15 mouse cellular contexts compared by ENCODE assay signal in genomic region chr16:90845038-90845437, GRCm38 (mm10). TPM values are rescaled to one million over a fixed set of nuclear protein-coding genes. Genes with fewer than 3 reads are reported as not detected.
DNase-seq lines count a peak whose midpoint lies in the region; ATAC-seq and TF ChIP-seq lines count a peak whose summit lies in the region.
"Had no signal": no experiment of that assay in that cellular context is flagged by ENCODE, and none has a peak within 500 bp of the region (broad histone marks: within the 10 kb centered on the region; RNA-seq: fewer than 3 reads in every experiment).

No protein-coding gene starts in this region.

- H3K27me3 ChIP-seq in heart, embryonic 10.5 days (ENCODE audit: insufficient read depth, poor library complexity, severe bottlenecking): peaks cover 18% of the 10 kb centered on the region; the same call in 1 of the 2 replicates
- H3K27me3 ChIP-seq in lung, embryonic 14.5 days (ENCODE audit: insufficient read depth, low read length): no peaks in the 10 kb centered on the region
- no peaks in the 10 kb centered on the region for H3K27me3 ChIP-seq in embryonic facial prominence, embryonic 15.5 days
- H3K27me3 ChIP-seq: limb, embryonic 15.5 days; stomach, embryonic 15.5 days had no signal

- H3K4me3 ChIP-seq in heart, embryonic 10.5 days: no peak overlapping the region
- H3K4me3 ChIP-seq in lung, embryonic 14.5 days (ENCODE audit: low read depth, low read length): no peak overlapping the region
- H3K4me3 ChIP-seq in embryonic facial prominence, embryonic 15.5 days (replicated peaks): no peak overlapping the region
- H3K4me3 ChIP-seq: limb, embryonic 15.5 days; stomach, embryonic 15.5 days had no signal

- H3K36me3 ChIP-seq in heart, embryonic 10.5 days: no peaks in the 10 kb centered on the region
- H3K36me3 ChIP-seq in lung, embryonic 14.5 days (ENCODE audit: insufficient read depth): no peaks in the 10 kb centered on the region
- no peaks in the 10 kb centered on the region for H3K36me3 ChIP-seq in embryonic facial prominence, embryonic 15.5 days
- H3K36me3 ChIP-seq: G1E; limb, embryonic 15.5 days; stomach, embryonic 15.5 days had no signal

- no peak for TF ChIP-seq CTCF in lung, embryonic 14.5 days (IDR thresholded peaks at IDR 0.05; ENCODE audit: low read depth)

- H3K4me2 ChIP-seq in lung, embryonic 14.5 days: no peak overlapping the region
- no peak overlapping the region for H3K4me2 ChIP-seq in embryonic facial prominence, embryonic 15.5 days (replicated peaks)
- H3K4me2 ChIP-seq: limb, embryonic 15.5 days; stomach, embryonic 15.5 days had no signal

- 61% methylated on average over 6 of the region's 6 CpGs for WGBS in heart, embryonic 10.5 days
- 54% methylated on average over 6 of the region's 6 CpGs for WGBS in lung, embryonic 14.5 days
- 47% methylated on average over 6 of the region's 6 CpGs for WGBS in embryonic facial prominence, embryonic 15.5 days

- H3K27ac ChIP-seq in heart, embryonic 10.5 days: 0 out of 2 replicates have a peak overlapping the region, but pooled peaks have one; percentile 30
- peak overlapping the region; percentile 43; the same call in 1 of the 2 replicates for H3K27ac ChIP-seq in lung, embryonic 14.5 days (ENCODE audit: low read depth)
- H3K27ac ChIP-seq in embryonic facial prominence, embryonic 15.5 days (replicated peaks): peak overlapping the region; percentile 29; the same call in 1 of the 2 replicates
- H3K27ac ChIP-seq: limb, embryonic 15.5 days; stomach, embryonic 15.5 days had no signal

- ATAC-seq in lung, embryonic 14.5 days (ENCODE audit: insufficient read depth): peak; percentile 80
- no peak for ATAC-seq in embryonic facial prominence, embryonic 15.5 days (ENCODE audit: insufficient number of reproducible peaks, low FRiP score, low TSS enrichment, low read depth)
- ATAC-seq: intestine, postnatal 0 days had no signal

- H3K4me1 ChIP-seq in heart, embryonic 10.5 days: peaks cover 51% of the 10 kb centered on the region
- H3K4me1 ChIP-seq in lung, embryonic 14.5 days (ENCODE audit: insufficient read depth): no peaks in the 10 kb centered on the region; the same call in 1 of the 2 replicates
- H3K4me1 ChIP-seq in embryonic facial prominence, embryonic 15.5 days: peaks cover 24% of the 10 kb centered on the region; the same call in 1 of the 2 replicates
- H3K4me1 ChIP-seq: limb, embryonic 15.5 days; stomach, embryonic 15.5 days had no signal

- no peaks in the 10 kb centered on the region for H3K9me3 ChIP-seq in heart, embryonic 10.5 days
- no peaks in the 10 kb centered on the region for H3K9me3 ChIP-seq in lung, embryonic 14.5 days (ENCODE audit: low read depth, low read length)
- no peaks in the 10 kb centered on the region for H3K9me3 ChIP-seq in embryonic facial prominence, embryonic 15.5 days (replicated peaks)
- H3K9me3 ChIP-seq: G1E; limb, embryonic 15.5 days; stomach, embryonic 15.5 days had no signal

- no peak overlapping the region for H3K9ac ChIP-seq in lung, embryonic 14.5 days
- H3K9ac ChIP-seq in embryonic facial prominence, embryonic 15.5 days: no peak overlapping the region
- H3K9ac ChIP-seq: limb, embryonic 15.5 days; stomach, embryonic 15.5 days had no signal

- DNase-seq in heart, embryonic 10.5 days (ENCODE audit: low spot score): no peak
- no peak for DNase-seq in heart, postnatal 4 days
- peak; percentile 55 for DNase-seq in lung, embryonic 14.5 days
- no peak for DNase-seq in lung, postnatal 4 days
- peak; percentile 21 for DNase-seq in lung, postnatal 10 days
- DNase-seq in right cerebral cortex, adult 18-20 months: no peak
- DNase-seq in kidney, postnatal 10 days: no peak
- DNase-seq: cerebellum, adult 9-11 months; heart, adult 18-20 months; kidney, postnatal 4 days had no signal

RNA-seq across cellular contexts. Expression of gene Eva1c, which starts 18.5 kb away (rescaled TPM):
- 1.0 and 2.3 TPM in 2 replicates for polyA plus RNA-seq in heart, embryonic 10.5 days (2016; fragmentation: Nextera tagmentation; extraction: Ambion mirVana)
- 1 to 10 TPM; 1.5 to 2.4 TPM for total RNA-seq in heart, postnatal 4 days (2021)
- polyA plus RNA-seq in lung, embryonic 14.5 days (2014; fragmentation: Nextera tagmentation; extraction: Ambion mirVana): 1.2 and 1.4 TPM in 2 replicates
- polyA plus RNA-seq in embryonic facial prominence, embryonic 15.5 days (2015; fragmentation: Nextera tagmentation; extraction: Ambion mirVana): 3.1 and 3.7 TPM in 2 replicates
- polyA plus RNA-seq: G1E had no signal

RNA-seq across cellular contexts. Expression of gene Urb1, which starts 34.8 kb away (rescaled TPM):
- polyA plus RNA-seq in heart, embryonic 10.5 days (2016; fragmentation: Nextera tagmentation; extraction: Ambion mirVana): 8.4 and 12.7 TPM in 2 replicates
- 10 to 100 TPM; 13.3 to 14.5 TPM for total RNA-seq in heart, postnatal 4 days (2021)
- polyA plus RNA-seq in lung, embryonic 14.5 days (2014; fragmentation: Nextera tagmentation; extraction: Ambion mirVana): 10.9 and 11.7 TPM in 2 replicates
- polyA plus RNA-seq in embryonic facial prominence, embryonic 15.5 days (2015; fragmentation: Nextera tagmentation; extraction: Ambion mirVana): 10.3 and 10.5 TPM in 2 replicates

Comparison
In these comparisons a context has a peak if more than half of its experiments do, and no peak if none do; other contexts are left out.
1. DNase-seq: peak in lung, embryonic 14.5 days (single experiment) and lung, postnatal 10 days (single experiment); none in heart, embryonic 10.5 days (single experiment), heart, postnatal 4 days (single experiment), lung, postnatal 4 days (0 of 2), right cerebral cortex, adult 18-20 months (single experiment) and kidney, postnatal 10 days (single experiment).
2. Peak in every context shown above with its lines, with median percentiles within 50 percentile points of each other: H3K27ac ChIP-seq.